Mouse (Mus musculus): Measurements from ENCODE around the gene Bri3.

Bri3 gene

DNA sequence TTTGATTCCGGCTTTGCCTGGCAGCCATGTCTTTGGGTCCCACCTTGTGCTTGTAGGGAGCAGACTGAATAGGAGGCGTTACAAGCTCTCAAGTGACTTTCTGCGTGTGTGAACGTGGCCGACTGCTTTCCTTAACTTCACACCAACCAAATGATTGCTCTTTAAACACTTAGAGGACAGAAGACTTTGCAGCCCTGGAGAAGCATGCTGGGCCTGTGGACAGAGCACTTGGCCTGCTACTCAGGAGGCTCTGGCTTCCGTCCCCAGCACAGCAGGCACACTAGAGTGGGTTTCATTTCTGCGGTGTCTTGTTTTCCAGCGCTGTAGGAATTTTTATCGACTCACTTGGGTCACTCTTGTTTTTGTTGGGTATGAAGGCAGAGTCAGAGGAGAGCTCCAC is 18.8 kb downstream of the Bri3 start:
- peak; percentile 34 to 45 for DNase-seq

DNA sequence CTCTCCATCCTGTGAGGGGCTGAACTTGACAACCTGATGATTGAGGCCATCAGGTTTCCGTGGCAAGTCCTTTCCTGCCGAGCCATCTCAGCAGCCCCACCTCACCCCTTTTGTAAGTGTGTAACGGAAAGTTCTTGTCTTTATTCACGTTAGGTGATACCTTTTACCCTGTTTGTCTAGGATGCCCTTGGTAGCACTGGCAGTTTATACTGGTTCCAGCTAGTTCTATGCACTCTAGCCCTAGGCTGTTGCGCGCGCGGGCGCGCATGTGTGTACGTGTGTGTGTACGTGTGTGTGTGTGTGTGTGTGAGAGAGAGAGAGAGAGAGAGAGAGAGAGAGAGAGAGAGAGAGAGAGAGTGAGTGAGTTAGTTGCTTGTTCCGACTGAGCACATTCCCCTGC is 19.3 kb downstream of the Bri3 start:
- DNase-seq = no peak

DNA sequence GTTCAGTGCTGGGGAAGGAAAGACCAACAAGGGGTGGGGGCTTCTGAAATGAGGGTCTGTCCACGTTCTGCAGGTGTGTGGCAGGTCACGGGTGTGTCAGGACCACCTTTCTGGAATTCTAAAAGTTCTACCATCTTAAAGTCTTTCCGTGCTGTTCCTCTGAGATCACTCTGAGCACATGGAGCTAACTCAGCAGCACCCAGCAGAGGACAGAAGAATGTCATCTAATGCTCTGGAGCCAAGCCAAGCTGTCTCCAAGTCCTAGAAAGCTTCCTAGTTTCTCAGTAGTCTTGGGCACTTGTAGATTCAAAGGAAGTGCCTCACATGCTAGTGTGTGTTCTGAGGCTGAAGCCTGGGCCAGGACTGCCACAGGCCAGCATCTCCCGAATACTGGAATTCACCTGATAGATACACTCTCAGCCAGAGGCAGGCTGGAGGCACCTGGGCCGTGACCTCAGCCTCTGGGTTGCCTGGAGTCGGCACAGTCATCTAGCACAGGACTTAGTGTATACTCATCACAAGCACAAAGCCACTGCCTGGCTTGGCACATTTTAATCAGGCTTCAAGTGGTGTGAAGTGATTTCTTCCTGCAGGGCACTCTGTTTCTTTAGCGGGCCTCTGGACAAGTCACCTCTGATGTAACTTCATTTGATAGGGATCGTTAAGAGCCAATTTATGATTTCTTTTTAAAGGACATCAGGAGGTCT is 23.5 kb downstream of the Bri3 start:
- DNase-seq = peak; percentile 29 to 62

DNA sequence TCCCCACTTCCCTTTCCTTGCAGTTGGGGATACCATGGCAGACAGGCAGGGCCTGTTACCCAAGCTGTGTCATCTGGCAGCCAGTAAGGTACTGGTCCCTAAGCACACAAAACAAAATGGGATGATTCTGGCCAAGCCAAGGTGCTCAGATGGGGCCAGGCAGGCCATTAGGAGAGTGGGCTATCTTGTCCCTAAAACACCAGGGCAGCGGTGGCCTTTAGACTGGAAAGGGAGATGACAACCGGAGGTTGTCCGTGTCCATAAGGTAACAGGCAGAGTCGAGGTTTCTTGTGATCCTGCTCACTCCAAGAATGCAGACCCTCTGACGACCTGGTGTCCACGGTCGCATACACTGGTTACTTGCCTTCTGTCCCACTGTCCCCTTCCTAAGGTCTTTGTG is 25.7 kb downstream of the Bri3 start:
- DNase-seq = no peak

DNA sequence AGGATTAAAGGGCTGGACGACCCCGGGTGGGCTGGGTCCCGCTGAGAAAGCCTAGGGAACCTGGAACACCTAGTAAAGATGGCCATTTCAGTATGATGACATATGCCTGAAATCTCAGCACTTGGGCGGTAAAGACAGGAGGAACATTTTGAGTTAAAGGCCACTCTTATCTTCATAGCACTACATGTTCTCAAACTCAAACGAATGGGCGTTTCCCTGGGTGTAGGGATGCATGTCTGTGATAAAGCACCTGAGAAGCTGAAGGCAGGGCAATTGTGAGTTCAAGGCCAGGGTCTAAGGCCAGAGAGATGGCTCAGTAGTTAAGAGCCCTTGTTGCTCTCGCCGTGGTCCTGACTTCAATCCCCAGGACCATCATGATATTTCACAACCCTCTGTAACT is 26.2 kb downstream of the Bri3 start:
- no peak for DNase-seq

DNA sequence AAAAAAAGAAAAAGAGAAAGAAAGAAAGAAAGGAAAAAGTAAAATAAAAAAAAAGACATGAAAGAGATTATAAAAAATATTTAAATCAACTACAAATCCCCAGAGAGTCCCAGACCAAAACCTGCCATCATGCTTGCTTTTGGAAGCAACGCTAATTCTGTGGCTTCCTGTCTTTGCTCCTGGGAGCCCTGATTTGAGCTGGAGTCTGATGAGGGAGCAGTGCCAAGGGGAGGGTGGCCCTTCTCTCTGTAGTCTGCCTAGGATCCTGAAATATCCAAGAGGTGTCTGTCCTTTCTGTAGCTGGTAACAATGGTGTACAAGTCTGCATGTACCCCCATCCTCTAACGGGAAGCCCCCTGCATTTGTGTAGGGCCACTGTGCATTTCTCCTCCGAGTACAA is 26.9 kb downstream of the Bri3 start:
- DNase-seq = no peak

DNA sequence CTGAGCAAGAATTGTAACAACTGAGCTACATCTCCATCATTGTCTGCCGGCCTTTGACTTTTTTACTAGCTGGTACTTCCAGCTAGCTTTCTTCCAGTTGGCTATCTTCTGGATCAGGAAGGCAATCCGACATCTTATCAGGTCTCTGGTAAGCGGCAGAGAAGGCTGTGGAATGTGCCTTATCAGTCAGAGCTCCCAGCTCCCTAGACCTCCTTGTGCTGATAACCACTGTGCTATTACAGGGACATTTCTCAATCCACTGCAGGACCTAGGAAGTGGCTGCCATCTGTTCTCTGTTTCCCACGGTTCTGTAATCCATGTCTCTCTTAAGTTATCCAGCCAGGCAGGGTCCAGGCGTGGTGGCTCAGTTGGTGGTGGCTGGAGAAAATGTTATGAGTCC is 27.5 kb downstream of the Bri3 start:
- no peak for DNase-seq

DNA sequence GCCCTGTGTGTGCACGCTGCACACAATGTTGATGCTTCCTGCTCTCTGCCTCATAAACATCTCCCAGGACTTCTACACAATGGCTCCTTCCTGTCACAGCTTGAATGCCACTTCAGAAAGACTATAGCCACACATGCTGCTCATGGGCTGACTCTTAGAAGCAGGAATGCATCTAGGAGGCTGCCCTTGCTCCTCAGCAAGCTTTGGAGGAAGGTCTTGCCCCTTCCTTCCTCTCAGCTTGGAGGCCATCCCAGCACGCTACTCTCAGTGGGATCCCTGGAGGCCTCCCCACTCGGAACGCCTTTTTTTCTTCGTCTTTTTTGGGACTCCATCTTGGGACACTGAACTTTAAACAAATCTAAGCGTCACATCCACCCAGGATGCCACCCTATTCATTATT is 30.7 kb downstream of the Bri3 start:
- no peak for DNase-seq

DNA sequence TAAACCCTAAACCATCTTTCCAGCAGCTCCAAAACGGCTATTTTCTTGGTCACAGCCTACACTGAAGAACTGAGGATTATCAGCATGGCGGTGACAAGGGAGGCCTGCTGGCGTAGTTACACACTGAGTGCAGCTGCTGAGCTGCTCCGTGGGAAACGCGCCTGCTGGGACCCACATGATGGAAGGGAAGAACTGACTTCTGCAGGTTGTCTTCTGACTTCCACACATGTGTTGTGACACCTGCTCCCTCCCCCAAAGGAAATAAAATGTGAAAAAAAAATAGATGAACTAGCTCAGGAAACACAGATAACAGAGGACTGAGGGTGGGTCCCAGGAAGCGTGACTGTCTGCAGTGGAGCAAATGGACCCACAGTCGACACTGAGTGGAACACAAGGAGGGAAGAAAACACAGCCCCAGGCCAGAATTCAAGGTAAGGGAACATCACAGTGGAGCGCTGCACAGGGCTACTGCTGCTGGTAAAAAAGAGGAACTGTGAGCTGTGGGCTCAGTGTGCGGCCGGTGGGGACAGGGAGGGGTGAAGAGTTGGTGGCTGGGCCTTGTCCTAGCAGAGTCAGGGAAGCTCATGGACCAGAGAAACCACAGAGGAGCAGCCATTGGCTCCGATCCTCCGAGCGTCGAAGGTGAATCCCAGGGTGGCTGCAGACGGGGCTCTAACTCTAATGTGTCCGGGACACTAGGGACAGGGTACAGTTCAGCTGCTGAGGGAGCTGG is 32.8 kb downstream of the Bri3 start:
- DNase-seq = no peak

DNA sequence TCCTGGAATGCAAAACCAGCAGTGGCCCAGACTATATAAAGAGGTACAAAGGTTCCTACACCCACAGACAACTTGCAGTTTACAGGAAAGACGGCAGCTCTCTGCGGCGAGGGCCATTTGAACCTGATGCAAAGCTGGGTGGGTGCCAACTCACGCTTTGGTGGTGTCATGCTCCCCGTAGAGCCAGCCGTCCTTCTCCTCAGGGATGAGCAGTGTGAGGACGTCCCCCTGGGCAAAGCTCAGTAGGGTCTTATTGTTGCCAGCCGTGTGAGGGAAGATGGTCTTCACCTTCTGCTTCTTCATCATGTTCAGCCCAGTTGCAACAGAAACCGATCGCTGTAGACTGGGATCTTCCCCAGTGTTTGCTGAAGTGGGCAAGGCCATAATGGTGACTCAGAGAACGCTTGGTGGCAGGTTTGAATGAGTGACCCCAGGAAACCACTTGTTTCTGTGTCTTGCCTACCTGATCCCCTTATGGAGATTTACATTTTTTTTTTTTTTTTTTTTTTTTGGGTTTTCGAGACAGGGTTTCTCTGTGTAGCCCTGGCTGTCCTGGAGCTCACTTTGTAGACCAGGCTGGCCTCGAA is 34.2 kb downstream of the Bri3 start:
- no peak for DNase-seq

DNA sequence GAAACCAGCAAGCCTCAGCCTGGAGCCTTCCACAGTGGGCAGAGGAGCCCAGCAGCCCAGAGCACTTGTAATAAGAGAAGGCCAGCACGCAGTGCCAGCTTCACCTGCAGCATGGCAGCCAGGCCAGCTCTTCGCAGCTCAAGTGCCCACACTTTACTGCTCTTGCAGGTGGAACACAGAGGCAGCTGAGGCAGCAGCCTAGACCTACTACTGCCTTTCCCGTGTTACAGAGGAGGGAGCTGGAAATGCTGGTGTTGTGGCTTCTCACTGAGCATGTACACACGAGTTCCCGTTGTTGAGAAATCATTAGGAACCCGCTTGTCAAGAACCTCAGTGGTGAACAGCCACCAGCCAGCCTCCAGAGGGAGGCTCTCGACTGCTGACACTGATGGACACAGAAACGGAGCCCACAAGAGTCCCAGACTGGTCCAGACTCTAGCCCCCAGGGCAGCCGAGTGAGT is 34.9 kb downstream of the Bri3 start:
- DNase-seq = no peak

DNA sequence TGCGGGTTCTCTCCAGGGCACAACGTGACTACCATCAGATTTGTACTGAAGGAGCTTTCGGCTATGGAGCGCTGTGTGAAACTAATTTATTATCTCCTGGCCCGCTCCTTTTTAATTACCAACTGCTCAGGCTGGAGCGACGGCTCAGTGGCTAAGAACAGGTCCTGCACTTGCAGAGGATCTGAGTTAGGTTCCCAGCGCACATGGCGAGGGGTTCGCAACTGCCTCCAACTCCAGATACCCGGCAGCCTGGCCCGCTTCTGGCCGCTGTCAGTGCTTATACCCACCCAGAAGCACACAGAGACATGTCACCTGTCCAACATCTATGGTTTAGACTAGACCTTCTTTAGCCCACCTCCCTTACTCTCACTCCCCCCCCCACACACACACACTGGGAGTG is 35.7 kb downstream of the Bri3 start:
- no peak for DNase-seq

DNA sequence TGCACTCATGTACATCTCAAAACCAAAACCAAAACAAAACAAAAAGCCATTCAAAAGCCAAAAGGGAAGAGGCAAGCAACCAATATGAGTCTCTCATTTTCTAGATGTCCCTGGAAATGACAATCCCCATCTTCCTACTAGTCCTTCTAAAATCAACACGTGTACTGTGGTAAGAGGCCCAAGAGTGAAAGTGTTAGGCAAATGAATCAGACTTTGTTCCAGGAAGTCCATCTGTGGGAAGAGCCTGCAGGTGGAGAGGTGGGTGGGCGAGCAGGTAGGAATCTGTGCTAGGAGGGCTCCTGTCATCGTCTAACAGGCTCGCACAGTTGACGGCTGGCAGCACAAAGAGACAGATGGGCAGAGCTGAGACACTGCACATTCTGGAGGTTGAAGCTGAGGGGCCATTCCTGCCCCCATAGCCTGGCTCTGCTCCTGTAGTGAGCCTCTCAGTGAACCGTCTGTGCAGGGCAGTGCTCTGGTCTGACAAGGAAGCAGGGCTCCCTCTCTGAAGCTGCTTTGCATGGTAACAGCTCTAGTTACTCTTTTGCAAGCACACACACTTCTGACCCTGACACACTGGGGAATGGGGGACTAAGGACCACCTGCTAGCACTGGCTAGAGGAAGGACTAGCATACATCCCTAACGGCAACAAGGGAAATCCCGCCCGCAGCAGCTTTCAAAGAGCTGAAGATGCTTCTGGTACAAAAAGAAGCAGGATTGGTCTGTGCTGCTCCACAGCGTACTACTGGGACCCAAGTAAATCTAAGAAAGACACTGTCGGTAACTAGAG is 38.4 kb downstream of the Bri3 start:
- DNase-seq = no peak

DNA sequence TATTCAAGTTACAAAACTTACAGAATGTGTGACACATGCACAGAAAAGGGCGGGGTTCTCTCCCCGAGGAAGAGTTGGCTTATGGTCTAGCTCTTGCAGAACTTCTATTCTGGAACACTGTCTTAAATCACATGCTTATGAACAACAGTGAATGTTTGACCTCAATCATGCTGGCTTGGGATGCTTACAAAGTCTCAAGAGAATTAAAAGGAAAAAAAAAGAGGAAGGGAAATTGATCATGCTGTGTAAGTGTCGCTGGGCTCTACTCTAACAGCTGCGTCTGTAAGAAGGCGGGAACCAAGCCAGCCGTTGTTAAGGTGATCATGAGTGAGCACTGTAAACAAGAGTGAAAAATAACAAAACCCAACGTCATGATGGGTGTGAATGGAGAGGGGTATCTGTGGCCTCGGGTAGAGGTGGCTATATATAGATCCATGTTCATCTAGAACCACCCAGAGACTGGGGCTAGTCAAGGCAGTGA is 39.4 kb downstream of the Bri3 start:
- DNase-seq = no peak

DNA sequence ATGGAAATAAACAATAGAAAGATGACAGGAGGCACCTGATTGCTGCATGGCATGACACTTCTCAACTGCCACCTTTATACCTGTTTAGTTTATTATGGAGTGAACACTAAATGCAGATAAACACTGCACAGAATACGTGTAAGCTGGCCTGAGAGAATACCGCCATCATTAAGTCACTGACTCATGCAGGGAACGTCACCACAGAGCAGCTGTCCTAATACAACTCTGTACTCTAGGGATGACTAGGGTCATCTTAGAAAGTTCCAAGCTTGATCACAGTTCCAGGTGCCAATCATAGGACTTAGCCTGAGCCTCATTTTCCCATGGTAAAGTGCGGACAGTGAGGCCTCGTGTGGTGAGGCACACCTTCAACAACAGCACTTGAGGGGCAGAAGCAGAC is 40.4 kb downstream of the Bri3 start:
- no peak for DNase-seq

DNA sequence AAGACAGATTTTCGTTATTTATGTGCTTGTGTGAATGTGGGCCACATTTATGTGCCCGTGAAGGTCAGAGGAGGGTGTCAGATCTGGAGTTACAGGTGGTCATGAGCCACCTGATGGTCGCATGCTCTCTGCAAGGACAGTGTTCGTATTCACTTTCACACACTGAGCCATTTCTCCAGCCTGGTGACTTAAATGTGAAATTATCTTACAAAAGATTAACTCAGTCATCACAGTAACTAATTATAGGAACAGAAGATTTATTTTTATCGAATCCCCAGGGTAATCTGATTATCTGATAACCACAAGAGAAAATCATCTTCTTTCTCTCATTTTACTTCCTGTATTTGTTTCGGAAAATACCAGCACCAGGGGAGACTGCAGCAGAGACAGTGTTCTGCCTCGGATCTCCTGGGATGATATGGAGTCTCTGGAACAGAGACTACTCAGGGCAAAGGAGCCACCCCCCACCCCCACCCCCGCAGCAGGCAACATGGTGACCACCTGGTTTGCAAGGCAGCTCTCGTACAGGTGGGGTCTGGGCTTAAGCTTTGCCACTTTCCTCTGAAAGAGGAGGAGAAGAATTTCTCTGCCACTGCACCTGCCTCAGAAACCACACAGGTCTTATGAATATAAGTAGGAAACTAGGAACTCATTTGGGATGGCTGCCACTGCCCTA is 42.5 kb downstream of the Bri3 start:
- no peak for DNase-seq

DNA sequence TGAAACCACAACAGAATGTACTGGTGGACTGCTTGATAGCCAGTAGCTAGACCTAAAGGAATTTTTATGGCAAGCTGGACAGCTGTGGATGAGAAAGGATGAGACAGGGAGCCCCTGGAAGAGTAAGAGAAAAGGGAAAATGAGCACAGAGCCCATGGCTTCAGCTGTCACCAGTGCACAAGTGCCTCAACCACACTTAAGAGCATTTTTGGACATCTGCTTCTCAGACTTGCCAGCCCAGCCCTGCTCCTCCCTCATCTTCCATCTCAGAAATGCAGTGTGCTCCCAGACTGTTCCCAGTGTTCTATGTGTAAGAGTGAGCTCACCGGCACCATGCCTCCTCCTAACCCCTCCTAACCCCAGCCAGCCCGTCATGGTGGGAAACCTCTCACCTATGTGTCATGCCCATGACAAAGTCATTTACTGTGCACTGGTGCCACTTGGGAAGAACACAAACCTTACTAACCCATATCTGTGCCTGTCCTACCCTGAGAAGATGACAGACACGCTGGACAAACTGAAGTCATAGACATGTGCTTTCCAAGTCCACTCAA is 43.1 kb downstream of the Bri3 start:
- no peak for DNase-seq

DNA sequence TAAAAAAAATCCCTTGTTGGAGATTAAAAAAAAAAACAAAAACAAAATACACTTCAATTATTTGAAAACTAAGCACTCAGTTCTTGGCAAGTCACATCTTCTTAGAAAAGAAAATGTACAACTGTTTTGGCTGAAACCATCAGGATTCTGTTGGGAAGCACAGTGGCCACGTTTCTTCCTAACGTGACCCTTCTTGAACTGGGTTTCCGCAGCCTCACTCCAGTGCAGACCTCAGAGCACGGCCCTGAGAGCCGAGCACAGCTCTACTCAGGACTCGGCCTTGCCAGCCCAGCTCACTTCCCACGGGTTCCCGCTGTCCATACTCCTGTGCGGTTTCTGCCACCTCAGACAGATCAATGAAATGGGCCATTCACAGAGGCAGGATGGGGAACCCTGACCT is 44.2 kb downstream of the Bri3 start:
- no peak for DNase-seq

DNA sequence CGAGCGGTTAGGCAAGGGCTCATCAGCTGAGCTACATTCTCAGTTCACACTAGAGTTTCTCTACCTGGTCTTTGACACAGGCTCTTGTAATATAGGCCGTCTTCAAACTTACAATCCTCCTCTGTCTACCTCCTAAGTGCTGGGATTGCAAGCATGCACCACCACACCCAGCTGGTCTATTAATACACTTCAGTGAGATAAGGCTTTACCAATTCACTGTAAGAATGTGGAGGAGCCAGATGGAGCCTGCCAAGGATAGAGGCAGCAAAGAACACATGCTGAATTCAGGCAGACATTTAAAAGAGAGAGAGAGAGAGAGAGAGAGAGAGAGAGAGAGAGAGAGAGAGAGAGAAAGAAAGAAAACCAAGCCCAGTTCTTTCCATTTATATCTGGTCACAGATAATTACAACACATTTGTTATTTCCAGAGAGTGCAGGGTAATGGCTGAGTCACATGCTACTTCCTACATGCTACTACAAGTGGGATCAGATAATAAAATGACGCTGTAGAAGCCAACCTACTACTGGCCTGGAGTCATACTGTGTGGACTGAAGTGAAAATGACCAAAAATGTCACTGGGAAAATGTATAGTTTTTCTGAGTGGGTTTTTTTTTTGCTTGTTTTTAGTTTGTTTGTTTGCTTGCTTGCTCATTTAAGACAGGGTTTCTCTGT is 45.7 kb downstream of the Bri3 start:
- no peak for DNase-seq

DNA sequence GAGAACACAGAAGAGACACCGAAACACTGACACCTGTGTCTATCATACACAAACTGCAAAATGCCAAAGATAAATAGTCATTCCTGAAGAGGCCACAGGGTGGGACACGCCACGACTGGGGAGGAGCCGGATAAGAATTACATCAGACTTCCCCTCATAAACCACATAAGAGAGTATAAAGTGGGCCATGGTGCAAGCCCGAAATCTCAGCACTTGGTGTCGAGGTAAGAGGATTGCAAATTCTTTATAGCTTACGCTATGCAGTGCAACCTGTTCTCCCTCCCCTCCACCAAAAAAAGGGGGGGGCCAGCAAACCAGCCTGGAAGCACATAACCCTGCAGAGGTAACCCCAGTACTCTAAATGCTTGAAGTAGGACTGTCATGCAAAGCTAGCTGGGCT is 50.7 kb downstream of the Bri3 start:
- DNase-seq = no peak

DNA sequence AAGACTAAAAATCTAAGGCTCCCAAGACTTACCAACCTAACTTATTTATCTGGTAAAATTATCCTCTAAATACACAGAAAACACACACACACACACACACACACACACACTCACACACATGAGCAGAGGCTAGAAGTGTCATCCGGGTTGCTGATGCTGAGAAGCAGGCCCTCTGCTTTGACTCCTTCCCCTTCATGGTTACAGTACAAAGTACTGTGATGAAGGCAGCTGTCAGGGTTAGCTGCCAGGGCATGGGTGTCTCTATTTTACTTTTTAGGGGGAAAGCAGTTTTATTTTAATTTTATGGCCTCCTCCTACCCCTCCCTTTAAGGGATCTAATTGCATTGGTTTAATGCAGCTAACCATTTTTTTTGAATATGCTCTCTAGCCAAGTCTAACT is 51.1 kb downstream of the Bri3 start:
- DNase-seq = no peak

DNA sequence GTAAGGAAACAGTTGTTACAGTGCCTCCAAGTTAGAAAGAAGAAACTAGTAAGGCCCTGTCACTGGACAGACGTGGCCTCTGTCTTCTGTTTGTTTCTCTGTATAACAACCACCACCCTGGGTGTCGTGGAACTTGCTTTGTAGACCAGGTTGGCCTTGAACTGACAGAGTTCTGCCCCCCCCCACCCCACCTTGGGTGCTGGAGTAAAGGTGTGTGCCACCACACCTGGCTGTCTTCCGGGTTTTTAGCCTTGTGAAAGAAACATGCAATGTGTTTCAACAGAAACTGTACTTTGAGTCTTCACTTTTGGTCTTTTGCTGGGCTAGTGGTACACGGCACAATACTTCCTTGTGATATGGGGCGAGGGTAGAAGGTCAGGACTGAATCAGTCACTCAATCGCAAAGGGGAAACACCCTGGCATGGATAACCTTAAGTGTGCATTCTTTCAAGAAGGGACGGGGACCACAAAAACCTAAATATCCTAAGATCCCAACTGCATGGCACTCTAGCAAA is 51.9 kb downstream of the Bri3 start:
- no peak for DNase-seq
